Mouse (Mus musculus): ENCODE data around the gene Cldn19. TPM values are rescaled to one million over a fixed set of nuclear protein-coding genes. Genes with fewer than 3 reads are reported as not detected.

Gene Cldn19
- polyA plus RNA-seq, 2 experiments: 0.38 to 0.91 TPM

DNA sequence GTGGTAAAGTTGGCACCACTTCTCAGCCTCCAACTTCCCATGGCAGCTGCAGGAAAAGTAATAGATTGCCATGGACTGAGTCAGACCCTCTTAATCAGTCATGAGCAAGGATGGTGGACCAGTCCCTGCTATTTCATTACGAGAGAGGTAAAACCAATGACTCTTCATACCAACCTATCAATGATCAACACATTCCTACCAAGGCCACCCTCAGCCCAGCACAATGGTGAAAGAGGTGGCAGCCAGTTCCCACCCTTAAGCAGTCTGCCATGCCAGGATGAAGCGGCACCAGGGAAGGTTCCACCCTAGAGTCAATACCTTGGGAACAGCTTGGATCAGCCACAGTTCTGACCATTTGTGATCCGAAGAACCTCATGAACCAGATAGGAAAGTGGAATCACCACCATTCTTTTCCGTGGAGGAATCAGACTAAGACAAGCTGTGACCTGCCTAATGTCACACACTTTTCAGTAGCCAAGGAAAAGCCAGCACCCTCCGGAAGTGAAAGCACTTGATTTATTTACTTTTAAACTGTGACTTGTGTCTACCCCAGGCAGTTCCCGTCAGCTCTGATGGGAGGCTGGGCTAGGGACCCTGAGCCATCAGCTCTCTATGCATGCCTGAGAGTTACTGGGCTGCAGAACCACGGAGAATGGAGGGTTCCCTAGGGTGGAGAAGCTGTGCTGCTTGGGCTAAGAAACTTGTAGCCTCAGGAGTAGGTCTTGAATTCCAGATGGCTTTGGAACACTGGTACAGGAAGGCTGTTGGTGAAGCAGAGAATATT, 3.0 kb upstream of the Cldn19 start:
- H3K4me1 ChIP-seq (ENCODE audit: control insufficient read depth, insufficient read depth, low read length): peaks cover 14% of the 10 kb centered on the region
- ATAC-seq (ENCODE audit: low FRiP score, low read depth) (no peak), DNase-seq (ENCODE audit: low spot score) (no peak)
- 52% methylated on average over 7 of the region's 7 CpGs for WGBS
- 0 out of 2 replicates have a peak overlapping the region, but pooled peaks have one; percentile 19 for H3K27ac ChIP-seq (replicated peaks; ENCODE audit: low read depth, low read length)
- no peak overlapping the region for H3K9ac ChIP-seq (ENCODE audit: low read depth, low read length, severe bottlenecking)
- no peaks in the 10 kb centered on the region for H3K27me3 ChIP-seq (ENCODE audit: control insufficient read depth, insufficient read depth, low read length)
- H3K36me3 ChIP-seq (ENCODE audit: control insufficient read depth, insufficient read depth, low read length): peaks cover 15% of the 10 kb centered on the region
- no peaks in the 10 kb centered on the region for H3K9me3 ChIP-seq (ENCODE audit: control insufficient read depth, low read length)
- H3K4me2 ChIP-seq (replicated peaks; ENCODE audit: low read depth, low read length, severe bottlenecking): no peak overlapping the region
- TF ChIP-seq POLR2A (IDR thresholded peaks at IDR 0.05; ENCODE audit: borderline replicate concordance, extremely low read depth, insufficient read depth, insufficient read length): no peak
- no peak overlapping the region for H3K4me3 ChIP-seq (replicated peaks; ENCODE audit: low read length)

DNA sequence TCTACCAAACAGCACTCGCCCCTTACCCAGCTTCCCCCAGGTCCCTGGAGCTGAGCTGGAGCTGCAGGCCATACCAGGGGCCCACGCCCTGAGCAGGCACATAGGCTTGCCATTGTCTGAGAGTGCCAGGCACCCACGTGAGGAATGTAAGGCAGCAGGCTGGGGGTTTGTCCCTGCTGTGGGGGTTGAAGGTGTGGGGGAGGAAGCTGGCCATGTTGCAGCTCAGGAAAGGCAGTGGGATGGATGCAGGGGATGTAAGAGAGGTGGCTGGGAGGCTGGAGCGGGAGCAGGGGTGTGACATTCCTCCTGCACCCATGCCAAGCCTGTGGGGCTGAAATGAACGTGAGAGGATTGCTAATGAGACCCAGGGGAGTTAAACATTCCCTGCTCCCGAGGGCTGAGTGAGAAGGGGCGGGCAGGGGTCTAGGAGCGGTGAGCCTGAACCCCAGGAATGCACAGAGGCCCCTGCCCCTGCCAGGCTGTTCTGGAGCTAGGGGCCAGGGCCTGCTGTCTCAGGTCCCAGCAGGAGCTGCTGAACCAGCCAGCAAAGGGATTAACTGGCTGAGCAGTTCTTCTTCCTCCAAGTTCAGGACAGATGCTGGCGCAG, 1.1 kb upstream of the Cldn19 start:
- peak; percentile 42 for ATAC-seq (ENCODE audit: low FRiP score, low read depth)

GRCm38 (mm10) chr4:119257083-119257482, 1.9 kb downstream of the Cldn19 start:
- no peak for DNase-seq (ENCODE audit: low spot score)
- Histone ChIP-seq H3K4me2 (replicated peaks; ENCODE audit: low read depth, low read length, severe bottlenecking) (no peak overlapping the region), H3K4me1 (ENCODE audit: control insufficient read depth, insufficient read depth, low read length) (peaks cover 14% of the 10 kb centered on the region), H3K9me3 (ENCODE audit: control insufficient read depth, low read length) (no peaks in the 10 kb centered on the region), H3K27me3 (ENCODE audit: control insufficient read depth, insufficient read depth, low read length) (no peaks in the 10 kb centered on the region), H3K27ac (replicated peaks; ENCODE audit: low read depth, low read length) (no peak overlapping the region), H3K36me3 (ENCODE audit: control insufficient read depth, insufficient read depth, low read length) (no peaks in the 10 kb centered on the region), H3K4me3 (replicated peaks; ENCODE audit: low read length) (no peak overlapping the region), H3K9ac (ENCODE audit: low read depth, low read length, severe bottlenecking) (no peak overlapping the region)
- no peak for TF ChIP-seq POLR2A (IDR thresholded peaks at IDR 0.05; ENCODE audit: borderline replicate concordance, extremely low read depth, insufficient read depth, insufficient read length)
- WGBS: 70% methylated on average over 6 of the region's 6 CpGs
- ATAC-seq (ENCODE audit: low FRiP score, low read depth): no peak

More for the DNA sequence above, 1.1 kb upstream of the Cldn19 start:
- Histone ChIP-seq H3K27me3 (ENCODE audit: control insufficient read depth, insufficient read depth, low read length) (no peaks in the 10 kb centered on the region), H3K27ac (replicated peaks; ENCODE audit: low read depth, low read length) (peak overlapping the region; percentile 75), H3K36me3 (ENCODE audit: control insufficient read depth, insufficient read depth, low read length) (no peaks in the 10 kb centered on the region), H3K9ac (ENCODE audit: low read depth, low read length, severe bottlenecking) (peak overlapping the region; percentile 29; the same call in 1 of the 2 replicates), H3K4me1 (ENCODE audit: control insufficient read depth, insufficient read depth, low read length) (peaks cover 14% of the 10 kb centered on the region), H3K4me2 (replicated peaks; ENCODE audit: low read depth, low read length, severe bottlenecking) (no peak overlapping the region), H3K9me3 (ENCODE audit: control insufficient read depth, low read length) (no peaks in the 10 kb centered on the region), H3K4me3 (replicated peaks; ENCODE audit: low read length) (no peak overlapping the region)
- WGBS: 32% methylated on average over 6 of the region's 9 CpGs
- no peak for TF ChIP-seq POLR2A (IDR thresholded peaks at IDR 0.05; ENCODE audit: borderline replicate concordance, extremely low read depth, insufficient read depth, insufficient read length)
- peak; percentile 32 for DNase-seq (ENCODE audit: low spot score)

- TF ChIP-seq POLR2A (IDR thresholded peaks at IDR 0.05; ENCODE audit: borderline replicate concordance, extremely low read depth, insufficient read depth, insufficient read length): no peak
- Histone ChIP-seq H3K4me1 (ENCODE audit: control insufficient read depth, insufficient read depth, low read length) (peaks cover 4% of the 10 kb centered on the region), H3K9me3 (ENCODE audit: control insufficient read depth, low read length) (no peaks in the 10 kb centered on the region), H3K36me3 (ENCODE audit: control insufficient read depth, insufficient read depth, low read length) (no peaks in the 10 kb centered on the region), H3K4me3 (replicated peaks; ENCODE audit: low read length) (no peak overlapping the region), H3K9ac (ENCODE audit: low read depth, low read length, severe bottlenecking) (no peak overlapping the region), H3K27me3 (ENCODE audit: control insufficient read depth, insufficient read depth, low read length) (no peaks in the 10 kb centered on the region), H3K4me2 (replicated peaks; ENCODE audit: low read depth, low read length, severe bottlenecking) (no peak overlapping the region), H3K27ac (replicated peaks; ENCODE audit: low read depth, low read length) (no peak overlapping the region)
- DNase-seq (ENCODE audit: low spot score) (no peak), ATAC-seq (ENCODE audit: low FRiP score, low read depth) (no peak)
- WGBS: 86% methylated on average over 15 of the region's 15 CpGs
Measured at GRCm38 (mm10) chr4:119259344-119260254, 4.4 kb downstream of the Cldn19 start.

Data from limb, embryonic 14.5 days (tissue).